Mouse (Mus musculus) intestine, embryonic 14.5 days (tissue): ENCODE data around the gene Rasal1. TPM values are rescaled to one million over a fixed set of nuclear protein-coding genes. Genes with fewer than 3 reads are reported as not detected.

Source experiments
- ATAC-seq: fragments of 200-750 bp; cut with Nextera tagmentation; replicated peaks from 2 replicates; pipeline ENCODE4 v1.8.0; 2017; ENCODE audit warnings: low read depth, moderate number of reproducible peaks, moderate TSS enrichment, moderate library complexity; ENCODE audit not compliant: low FRiP score, low TSS enrichment
- DNase-seq: peaks from one replicate; pipeline ENCODE4 v3.0.0-alpha.2; 2018; ENCODE audit warnings: low spot score
- H3K27ac ChIP-seq: fragments of 300-500 bp; sonication (generic); 2 replicates; pipeline ENCODE4 v1.5.1; 2014; ENCODE audit warnings: low read depth, mild to moderate bottlenecking, control low read depth
- H3K27me3 ChIP-seq: fragments of 300-500 bp; sonication (generic); replicated peaks from 2 replicates; pipeline ENCODE4 v1.6.1; 2014; ENCODE audit warnings: low read length, control low read depth; ENCODE audit not compliant: control insufficient read depth, insufficient read depth
- H3K36me3 ChIP-seq: fragments of 300-500 bp; sonication (generic); 2 replicates; pipeline ENCODE4 v1.6.1; 2014; ENCODE audit warnings: low read length, control low read depth; ENCODE audit not compliant: control insufficient read depth, insufficient read depth
- H3K4me1 ChIP-seq: fragments of 300-500 bp; sonication (generic); replicated peaks from 2 replicates; pipeline ENCODE4 v1.6.1; 2014; ENCODE audit warnings: low read length, control low read depth, mixed read lengths; ENCODE audit not compliant: control insufficient read depth, insufficient read depth
- H3K4me2 ChIP-seq: fragments of 300-500 bp; sonication (generic); 2 replicates; pipeline ENCODE4 v1.6.1; 2014; ENCODE audit warnings: low read length
- H3K4me3 ChIP-seq: fragments of 300-500 bp; sonication (generic); 2 replicates; pipeline ENCODE4 v1.5.1; 2014; ENCODE audit warnings: low read depth, low read length, control low read depth, mixed read lengths
- H3K9ac ChIP-seq: fragments of 300-500 bp; sonication (generic); 2 replicates; pipeline ENCODE4 v1.6.1; 2014; ENCODE audit warnings: mild to moderate bottlenecking, low read length
- H3K9me3 ChIP-seq: fragments of 300-500 bp; sonication (generic); 2 replicates; pipeline ENCODE4 v1.6.1; 2016; ENCODE audit warnings: low read length, control low read depth; ENCODE audit not compliant: control insufficient read depth
- WGBS: fragments of 180-500 bp; shearing (Covaris S2); extraction: QIAGEN DNeasy Blood & Tissue Kit; methylation state at CpG from one replicate; pipeline ENCODE4 v1.1.7; 2014; 5-methylcytosine and 5-hydroxymethylcytosine counted together
- polyA plus RNA-seq: library from polyadenylated mRNA; unstranded; fragments of >200 nt; fragmentation: Nextera tagmentation; extraction: Ambion mirVana; gene quantifications from 2 replicates; pipeline ENCODE4 v1.2.1, GENCODE M21; 2014

Gene Rasal1
- polyA plus RNA-seq, 1 experiment from 2014 or later: 0.50 TPM

GRCm38 (mm10) chr5:120606590-120607200 lies 41.9 kb upstream of the Rasal1 start:
- no peak for ATAC-seq
- H3K36me3 ChIP-seq: 0 out of 2 replicates have a peak, but pooled peaks cover 3% of the 10 kb centered on the region
- no peak overlapping the region for H3K4me2 ChIP-seq
- H3K4me3 ChIP-seq: no peak overlapping the region
- peaks cover 8% of the 10 kb centered on the region for H3K4me1 ChIP-seq
- H3K9ac ChIP-seq: no peak overlapping the region
- H3K27ac ChIP-seq: no peak overlapping the region
- no peaks in the 10 kb centered on the region for H3K9me3 ChIP-seq
- no peaks in the 10 kb centered on the region for H3K27me3 ChIP-seq
- no peak for DNase-seq
- WGBS: 72% methylated on average over 25 of the region's 25 CpGs

GRCm38 (mm10) chr5:120607335-120607734 lies 41.3 kb upstream of the Rasal1 start:
- no peak overlapping the region for H3K4me2 ChIP-seq
- H3K27me3 ChIP-seq: no peaks in the 10 kb centered on the region
- DNase-seq (no peak), ATAC-seq (no peak)
- H3K4me1 ChIP-seq: peaks cover 9% of the 10 kb centered on the region
- H3K4me3 ChIP-seq: no peak overlapping the region
- H3K36me3 ChIP-seq: 0 out of 2 replicates have a peak, but pooled peaks cover 3% of the 10 kb centered on the region
- no peaks in the 10 kb centered on the region for H3K9me3 ChIP-seq
- no peak overlapping the region for H3K9ac ChIP-seq
- WGBS: 78% methylated on average over 3 of the region's 3 CpGs
- no peak overlapping the region for H3K27ac ChIP-seq

DNA sequence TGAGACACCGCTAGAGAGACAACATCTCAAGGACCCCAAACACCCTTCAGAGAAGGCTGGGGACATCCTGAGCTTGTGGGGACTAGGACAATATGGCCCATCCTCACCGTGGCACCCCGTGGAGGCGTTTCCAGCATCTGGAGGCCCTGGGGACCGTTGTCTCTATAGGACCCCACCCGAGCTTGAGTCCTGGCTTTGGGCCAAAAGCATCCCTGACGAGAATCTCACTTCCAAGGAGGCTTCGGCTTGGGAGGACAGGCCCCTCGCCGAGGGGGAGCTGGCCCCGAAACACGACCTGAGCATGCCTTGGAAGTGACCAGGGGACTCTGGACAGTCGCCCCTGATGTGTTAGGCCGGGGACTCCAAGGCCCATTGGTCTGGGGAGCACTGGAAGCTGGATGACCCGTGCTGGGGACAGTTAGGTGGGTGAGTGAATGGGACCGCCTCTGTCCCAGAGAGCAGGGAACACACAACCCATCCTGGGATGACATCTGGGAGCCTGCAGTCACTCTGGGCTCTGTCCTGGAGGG lies 39.3 kb upstream of the Rasal1 start:
- Histone ChIP-seq H3K9ac (no peak overlapping the region), H3K4me3 (no peak overlapping the region), H3K9me3 (no peaks in the 10 kb centered on the region), H3K4me1 (peaks cover 12% of the 10 kb centered on the region), H3K36me3 (0 out of 2 replicates have a peak, but pooled peaks cover 3% of the 10 kb centered on the region), H3K27me3 (no peaks in the 10 kb centered on the region), H3K27ac (no peak overlapping the region), H3K4me2 (no peak overlapping the region)
- WGBS: 84% methylated on average over 16 of the region's 16 CpGs
- ATAC-seq (no peak), DNase-seq (no peak)

- Histone ChIP-seq H3K4me2 (peak overlapping the region; percentile 80), H3K36me3 (0 out of 2 replicates have a peak, but pooled peaks cover 12% of the 10 kb centered on the region), H3K27ac (no peak overlapping the region), H3K27me3 (no peaks in the 10 kb centered on the region), H3K4me3 (no peak overlapping the region), H3K9ac (no peak overlapping the region), H3K4me1 (peaks cover 12% of the 10 kb centered on the region), H3K9me3 (0 out of 2 replicates have a peak, but pooled peaks cover 3% of the 10 kb centered on the region)
- ATAC-seq: no peak
- 95% methylated on average over 5 of the region's 5 CpGs for whole genome bisulfite sequencing
- DNase-seq: no peak
These were observed 37.7 kb upstream of the Rasal1 start for GRCm38 (mm10) chr5:120610906-120611305.

DNA sequence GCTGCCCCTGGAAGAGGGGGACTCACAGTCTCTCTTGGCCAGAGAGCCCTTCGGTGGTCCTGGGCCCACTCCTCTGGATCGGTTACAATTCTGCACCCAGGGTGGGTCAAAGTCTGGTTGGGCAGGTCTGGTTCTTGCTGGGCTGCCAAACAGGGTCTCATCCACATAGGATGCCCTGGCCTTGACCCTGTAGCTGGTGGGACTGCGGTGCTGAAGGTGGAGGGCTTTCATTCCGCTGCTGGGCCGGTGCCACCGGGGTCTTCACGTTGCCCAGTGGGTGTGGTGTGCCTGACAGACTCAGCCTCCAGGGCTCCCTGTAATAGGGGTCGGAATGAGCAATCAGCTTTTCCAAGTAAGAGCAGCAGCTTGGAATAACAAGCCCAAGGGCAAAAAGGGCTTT lies 37.2 kb upstream of the Rasal1 start:
- DNase-seq: no peak
- Histone ChIP-seq H3K4me1 (peaks cover 12% of the 10 kb centered on the region), H3K9ac (peak overlapping the region; percentile 66), H3K4me2 (peak overlapping the region; percentile 80), H3K36me3 (0 out of 2 replicates have a peak, but pooled peaks cover 17% of the 10 kb centered on the region), H3K4me3 (peak overlapping the region; percentile 83), H3K27ac (no peak overlapping the region), H3K9me3 (0 out of 2 replicates have a peak, but pooled peaks cover 5% of the 10 kb centered on the region), H3K27me3 (no peaks in the 10 kb centered on the region)
- 44% methylated on average over 8 of the region's 8 CpGs for WGBS
- no peak for ATAC-seq

DNA sequence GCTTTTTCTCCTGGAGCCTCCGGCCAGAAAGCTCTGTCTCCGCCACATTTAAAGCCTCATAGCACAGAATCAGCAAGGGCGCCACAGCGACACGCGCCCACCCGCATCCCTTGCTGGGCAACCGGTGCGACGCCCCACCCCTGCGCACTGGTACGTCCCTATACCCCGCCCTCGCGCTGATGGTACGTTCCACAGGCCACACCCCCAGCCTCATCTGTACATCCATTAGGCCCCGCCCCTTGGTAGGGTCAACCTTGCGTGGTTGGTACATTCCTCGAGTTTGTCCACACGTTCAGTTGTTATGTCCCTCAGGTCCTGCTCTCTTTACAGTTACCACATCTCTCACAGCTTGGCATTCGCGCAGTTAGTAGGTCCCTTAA lies 36.2 kb upstream of the Rasal1 start, which contains the start of the genes Rita1 and Ddx54:
Gene Rita1, minus strand, starts transcription at position 148 of the 380 bp plus-strand sequence.
Gene Ddx54, plus strand, starts transcription at position 298 of the 380 bp plus-strand sequence.
- peak within 1 kb of the TSS; percentile 82 for H3K27ac ChIP-seq
- H3K9me3 ChIP-seq: 0 out of 2 replicates have a peak, but pooled peaks cover 5% of the 10 kb centered on the region
- H3K36me3 ChIP-seq: peaks cover 19% of the 10 kb centered on the region
- peaks cover 12% of the 10 kb centered on the region for H3K4me1 ChIP-seq
- ATAC-seq (peak; percentile 84), DNase-seq (peak; percentile 99)
- peak within 1 kb of the TSS; percentile 83 for H3K4me3 ChIP-seq
- WGBS: under 1% methylated on average over 22 of the region's 22 CpGs
- H3K4me2 ChIP-seq: peak within 1 kb of the TSS; percentile 80
- H3K9ac ChIP-seq: peak within 1 kb of the TSS; percentile 66
- no peaks in the 10 kb centered on the region for H3K27me3 ChIP-seq

DNA sequence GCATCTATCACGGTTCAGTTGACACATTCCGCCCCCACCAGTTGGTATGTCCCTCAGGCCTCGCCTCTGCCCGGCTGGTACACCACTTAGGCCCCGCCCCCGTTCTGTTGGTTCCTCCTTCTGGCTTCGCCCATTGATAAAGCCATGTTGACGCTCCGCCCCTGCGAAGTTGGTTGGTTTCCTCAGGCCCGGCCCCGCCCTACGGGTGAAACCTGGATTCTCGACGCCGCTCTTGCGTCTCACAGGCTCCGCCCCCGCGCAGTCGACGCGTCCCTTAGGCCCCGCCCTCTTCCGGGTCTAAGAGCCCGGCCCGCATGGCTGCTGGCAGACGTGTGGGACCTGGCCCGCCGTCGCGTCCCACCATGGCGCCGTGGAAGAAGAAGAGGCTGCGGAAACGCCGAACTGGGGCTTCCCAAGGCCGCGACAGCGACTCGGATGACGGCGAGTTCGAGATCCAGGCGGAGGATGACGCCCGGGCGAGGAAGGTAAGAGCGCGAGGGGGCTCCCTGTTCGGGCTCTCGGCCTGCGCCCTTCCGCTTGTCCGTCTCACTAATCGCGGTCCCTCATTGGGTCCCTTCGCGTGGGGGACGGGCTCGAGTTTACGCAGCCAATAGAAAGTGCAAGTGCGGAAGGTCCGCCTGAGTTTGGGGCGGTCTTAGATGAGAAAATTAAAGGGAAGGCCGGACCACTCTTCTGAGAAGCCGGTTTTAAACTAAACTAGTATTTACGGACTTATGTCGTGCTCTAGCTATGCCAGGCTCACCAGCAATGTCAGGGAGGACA lies 35.6 kb upstream of the Rasal1 start:
- Histone ChIP-seq H3K36me3 (peaks cover 22% of the 10 kb centered on the region), H3K27ac (peak overlapping the region; percentile 82), H3K27me3 (no peaks in the 10 kb centered on the region), H3K9ac (peak overlapping the region; percentile 66), H3K4me1 (peaks cover 12% of the 10 kb centered on the region), H3K4me2 (peak overlapping the region; percentile 80), H3K9me3 (0 out of 2 replicates have a peak, but pooled peaks cover 5% of the 10 kb centered on the region), H3K4me3 (peak overlapping the region; percentile 83)
- under 1% methylated on average over 69 of the region's 69 CpGs for WGBS
- DNase-seq (peak; percentile 100), ATAC-seq (peak; percentile 95)

GRCm38 (mm10) chr5:120615903-120616302 lies 32.7 kb upstream of the Rasal1 start:
- no peak overlapping the region for H3K4me2 ChIP-seq
- DNase-seq (peak; percentile 72), ATAC-seq (no peak)
- peaks cover 50% of the 10 kb centered on the region for H3K36me3 ChIP-seq
- H3K9ac ChIP-seq: no peak overlapping the region
- no peaks in the 10 kb centered on the region for H3K27me3 ChIP-seq
- no peak overlapping the region for H3K27ac ChIP-seq
- no peak overlapping the region for H3K4me3 ChIP-seq
- peaks cover 12% of the 10 kb centered on the region for H3K4me1 ChIP-seq
- WGBS: 94% methylated on average over 4 of the region's 4 CpGs
- 0 out of 2 replicates have a peak, but pooled peaks cover 8% of the 10 kb centered on the region for H3K9me3 ChIP-seq
